Mouse (Mus musculus) heart, embryonic 16.5 days (tissue): ENCODE results near the gene St7. TPM values are rescaled to one million over a fixed set of nuclear protein-coding genes. Genes with fewer than 3 reads are reported as not detected.

Experiments
- ATAC-seq: fragments of 200-750 bp; cut with Nextera tagmentation; replicated peaks from 2 replicates; pipeline ENCODE4 v1.8.0; 2017; ENCODE audit warnings: moderate number of reproducible peaks; ENCODE audit not compliant: insufficient read depth, low FRiP score; ENCODE audit errors: extremely low read depth
- H3K27ac ChIP-seq: fragments of 300-500 bp; sonication (generic); 2 replicates; pipeline ENCODE4 v1.5.1; 2014; ENCODE audit warnings: mild to moderate bottlenecking, low read length, control low read depth, moderate library complexity
- H3K27me3 ChIP-seq: fragments of 300-500 bp; sonication (generic); 2 replicates; pipeline ENCODE4 v1.6.1; 2014; ENCODE audit warnings: low read length, mixed read lengths; ENCODE audit not compliant: control insufficient read depth, insufficient read depth
- H3K36me3 ChIP-seq: fragments of 300-500 bp; sonication (generic); 2 replicates; pipeline ENCODE4 v1.6.1; 2014; ENCODE audit not compliant: control insufficient read depth, insufficient read depth
- H3K4me1 ChIP-seq: fragments of 300-500 bp; sonication (generic); 2 replicates; pipeline ENCODE4 v1.6.1; 2014; ENCODE audit warnings: low read length, mixed read lengths; ENCODE audit not compliant: control insufficient read depth, insufficient read depth
- H3K4me2 ChIP-seq: fragments of 300-500 bp; sonication (generic); 2 replicates; pipeline ENCODE4 v1.6.1; 2014; ENCODE audit warnings: low read depth, mild to moderate bottlenecking, control low read depth, low read length
- H3K4me3 ChIP-seq: fragments of 300-500 bp; sonication (generic); 2 replicates; pipeline ENCODE4 v1.5.1; 2014; ENCODE audit warnings: mild to moderate bottlenecking, control low read depth, low read length
- H3K9ac ChIP-seq: fragments of 300-500 bp; sonication (generic); 2 replicates; pipeline ENCODE4 v1.6.1; 2014; ENCODE audit warnings: low read length, control low read depth
- H3K9me3 ChIP-seq: fragments of 300-500 bp; sonication (generic); replicated peaks from 2 replicates; pipeline ENCODE4 v1.6.1; 2016; ENCODE audit warnings: low read length; ENCODE audit not compliant: control insufficient read depth
- WGBS: fragments of 180-500 bp; shearing (Covaris S2); extraction: QIAGEN DNeasy Blood & Tissue Kit; methylation state at CpG from one replicate; pipeline ENCODE4 v1.1.7; 2014; 5-methylcytosine and 5-hydroxymethylcytosine counted together
- polyA plus RNA-seq: library from polyadenylated mRNA; unstranded; fragments of >200 nt; fragmentation: Nextera tagmentation; extraction: Ambion mirVana; gene quantifications from 2 replicates; pipeline ENCODE4 v1.2.1, GENCODE M21; 2015

The St7 gene
- polyA plus RNA-seq, 1 experiment from 2014 or later, result 26.1 TPM

DNA sequence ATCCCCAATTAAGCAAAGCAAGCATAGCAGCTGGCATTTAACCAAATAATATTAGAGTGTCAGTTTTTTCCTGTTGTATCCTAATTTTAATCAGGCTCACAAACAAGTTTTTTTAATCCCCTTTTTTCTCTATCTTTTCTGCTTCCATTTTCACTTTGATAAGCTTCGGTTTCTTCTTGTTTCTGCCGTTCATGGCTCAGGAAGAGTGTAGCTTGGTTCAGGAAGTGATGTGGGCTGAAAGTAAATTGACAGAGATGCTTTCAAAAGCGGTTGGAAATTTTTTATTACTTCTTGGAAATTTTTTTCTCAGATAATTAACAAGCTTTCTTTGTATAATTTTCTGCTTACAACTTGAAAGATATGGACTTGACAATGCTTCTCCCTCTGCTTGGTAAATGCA, 230.2 kb downstream of the St7 start:
- H3K9me3 ChIP-seq, result no peaks in the 10 kb centered on the region
- H3K4me2 ChIP-seq, result no peak overlapping the region
- H3K27me3 ChIP-seq, result no peaks in the 10 kb centered on the region
- H3K36me3 ChIP-seq, result 0 out of 2 replicates have a peak, but pooled peaks cover 4% of the 10 kb centered on the region
- ATAC-seq, result no peak
- H3K4me1 ChIP-seq, result peaks cover 10% of the 10 kb centered on the region
- 59% methylated on average over 3 of the region's 3 CpGs for WGBS
- H3K27ac ChIP-seq, result no peak overlapping the region
- no peak overlapping the region for H3K4me3 ChIP-seq
- H3K9ac ChIP-seq, result no peak overlapping the region

DNA sequence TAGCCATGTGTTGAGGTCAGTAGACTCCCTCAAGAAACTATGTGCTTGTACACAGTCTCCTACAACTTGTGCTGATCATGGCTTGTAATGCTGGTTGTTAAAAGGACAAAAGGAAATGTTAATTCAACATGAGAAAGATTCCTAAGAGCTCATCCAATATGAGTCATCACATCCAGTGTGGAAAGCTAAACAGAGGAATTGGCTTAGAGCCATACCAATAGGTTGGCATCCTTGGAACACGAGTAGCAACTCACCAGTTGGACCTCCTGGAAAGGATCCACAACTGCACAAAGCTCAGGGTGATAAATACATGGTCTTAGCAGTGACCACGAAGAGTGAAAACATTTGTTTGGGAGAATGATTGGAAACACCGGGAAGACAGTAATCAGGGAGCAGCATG, 230.6 kb downstream of the St7 start:
- H3K27ac ChIP-seq, result no peak overlapping the region
- 0 out of 2 replicates have a peak, but pooled peaks cover 4% of the 10 kb centered on the region for H3K36me3 ChIP-seq
- no peaks in the 10 kb centered on the region for H3K27me3 ChIP-seq
- peaks cover 10% of the 10 kb centered on the region for H3K4me1 ChIP-seq
- H3K9me3 ChIP-seq, result no peaks in the 10 kb centered on the region
- no peak for ATAC-seq
- 39% methylated on average over 3 of the region's 3 CpGs for WGBS
- no peak overlapping the region for H3K9ac ChIP-seq
- H3K4me2 ChIP-seq, result no peak overlapping the region
- H3K4me3 ChIP-seq, result no peak overlapping the region

DNA sequence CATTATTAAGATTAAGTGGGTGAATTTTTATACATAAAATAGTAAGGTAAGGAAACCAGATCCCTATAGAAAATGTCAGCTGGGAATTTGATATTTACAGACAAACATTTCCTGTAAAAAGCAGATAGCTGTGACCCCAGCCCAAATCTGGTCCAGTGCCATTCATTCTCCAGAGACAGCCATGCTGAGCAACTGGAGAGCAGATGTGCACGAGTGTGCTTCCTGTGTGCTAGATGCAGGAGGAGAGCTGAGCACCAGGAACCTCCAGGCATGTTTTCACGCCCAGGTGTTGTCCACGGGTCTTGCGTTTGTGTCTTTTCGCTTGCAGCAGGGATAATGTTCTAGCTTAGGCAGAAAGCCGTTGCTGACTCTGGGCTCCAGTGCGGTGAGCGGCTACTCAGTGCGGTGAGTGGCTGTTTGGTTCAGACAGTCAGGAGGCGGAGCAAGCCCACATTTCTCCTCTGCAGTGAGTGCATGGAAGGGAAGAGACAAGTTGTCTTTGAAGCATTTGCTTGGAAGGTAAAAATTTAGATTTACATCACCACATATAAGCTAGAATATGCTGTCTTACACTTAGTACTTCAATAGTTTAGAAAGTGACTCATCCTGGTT, 231.3 kb downstream of the St7 start:
- Histone ChIP-seq H3K4me3 (no peak overlapping the region), H3K9me3 (no peaks in the 10 kb centered on the region), H3K27me3 (no peaks in the 10 kb centered on the region), H3K4me1 (peaks cover 10% of the 10 kb centered on the region), H3K36me3 (0 out of 2 replicates have a peak, but pooled peaks cover 4% of the 10 kb centered on the region), H3K9ac (no peak overlapping the region), H3K27ac (no peak overlapping the region), H3K4me2 (no peak overlapping the region)
- no peak for ATAC-seq
- 78% methylated on average over 10 of the region's 10 CpGs for WGBS

DNA sequence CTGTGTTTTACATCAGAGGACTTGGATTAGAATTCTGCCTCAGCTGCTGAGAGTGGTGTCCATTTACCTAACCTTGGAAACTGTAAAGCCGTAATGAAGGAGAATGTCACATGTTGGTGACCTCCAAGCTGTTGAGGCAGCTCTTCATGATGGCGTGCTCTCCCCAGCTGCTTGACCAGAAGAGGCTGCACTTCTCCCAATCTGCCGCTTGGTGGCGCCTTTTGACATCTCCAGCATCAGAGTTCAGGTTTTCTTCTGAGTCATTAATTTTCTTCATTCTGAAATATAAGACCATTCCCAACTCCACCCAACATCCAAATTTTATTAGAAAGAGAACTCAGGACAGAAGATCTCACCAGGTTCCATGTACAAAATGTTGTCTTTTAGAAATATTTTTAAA, 232.5 kb downstream of the St7 start:
- WGBS, result 50% methylated on average over 4 of the region's 4 CpGs
- H3K27me3 ChIP-seq, result no peaks in the 10 kb centered on the region
- no peak overlapping the region for H3K27ac ChIP-seq

DNA sequence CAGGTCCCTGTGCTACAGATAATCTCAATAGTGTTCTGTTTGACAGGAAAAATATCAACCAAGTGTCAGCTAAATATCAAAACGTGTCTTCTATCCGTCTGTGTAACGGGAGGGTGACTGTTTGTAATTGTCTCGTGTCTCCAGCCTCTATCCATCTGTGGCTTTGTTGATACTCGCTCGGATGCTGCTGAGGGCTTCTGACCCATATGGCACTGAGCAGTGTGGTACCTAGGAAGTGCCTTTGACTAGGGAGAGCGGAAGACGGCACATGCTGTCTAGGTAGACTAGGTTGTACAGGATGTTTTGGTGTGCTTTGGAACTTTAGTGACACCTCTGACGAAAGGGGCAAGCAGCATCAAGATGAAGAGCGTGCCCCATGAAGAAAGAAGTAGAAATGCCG, 235.0 kb downstream of the St7 start:
- no peak for ATAC-seq
- Histone ChIP-seq H3K27ac (no peak overlapping the region), H3K9me3 (no peaks in the 10 kb centered on the region), H3K9ac (no peak overlapping the region), H3K4me1 (peaks cover 13% of the 10 kb centered on the region), H3K36me3 (0 out of 2 replicates have a peak, but pooled peaks cover 2% of the 10 kb centered on the region), H3K27me3 (no peaks in the 10 kb centered on the region), H3K4me3 (no peak overlapping the region), H3K4me2 (no peak overlapping the region)
- WGBS, result 76% methylated on average over 11 of the region's 11 CpGs

More for the DNA sequence above, 232.5 kb downstream of the St7 start:
- Histone ChIP-seq H3K4me1 (peaks cover 10% of the 10 kb centered on the region), H3K9ac (no peak overlapping the region), H3K36me3 (0 out of 2 replicates have a peak, but pooled peaks cover 2% of the 10 kb centered on the region), H3K4me2 (no peak overlapping the region), H3K4me3 (no peak overlapping the region), H3K9me3 (no peaks in the 10 kb centered on the region)
- no peak for ATAC-seq

DNA sequence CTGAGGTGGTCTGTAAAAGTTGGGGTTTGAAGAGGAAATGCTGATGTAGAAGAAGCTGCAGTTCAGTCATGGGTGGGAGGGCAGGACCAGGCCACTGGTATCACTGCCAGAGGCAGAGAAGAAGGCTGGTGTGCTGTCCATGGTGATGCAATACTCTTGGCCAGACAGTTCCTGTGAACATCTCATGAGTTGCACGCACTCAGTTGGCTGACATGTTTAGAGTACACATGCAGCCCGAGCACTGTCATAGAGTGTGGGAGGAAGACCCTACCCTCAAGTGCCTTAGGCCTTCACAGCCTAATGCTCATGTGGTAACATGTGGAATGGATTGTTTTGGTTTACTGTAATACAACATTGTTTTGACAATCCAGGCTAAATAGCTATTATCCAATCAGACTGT, 238.5 kb downstream of the St7 start:
- no peaks in the 10 kb centered on the region for H3K9me3 ChIP-seq
- H3K27me3 ChIP-seq, result no peaks in the 10 kb centered on the region
- no peak for ATAC-seq
- WGBS, result 92% methylated on average over 2 of the region's 2 CpGs
- no peak overlapping the region for H3K9ac ChIP-seq
- peaks cover 5% of the 10 kb centered on the region; the same call in 1 of the 2 replicates for H3K36me3 ChIP-seq
- no peak overlapping the region for H3K27ac ChIP-seq
- H3K4me2 ChIP-seq, result no peak overlapping the region
- H3K4me3 ChIP-seq, result no peak overlapping the region
- peaks cover 6% of the 10 kb centered on the region for H3K4me1 ChIP-seq

DNA sequence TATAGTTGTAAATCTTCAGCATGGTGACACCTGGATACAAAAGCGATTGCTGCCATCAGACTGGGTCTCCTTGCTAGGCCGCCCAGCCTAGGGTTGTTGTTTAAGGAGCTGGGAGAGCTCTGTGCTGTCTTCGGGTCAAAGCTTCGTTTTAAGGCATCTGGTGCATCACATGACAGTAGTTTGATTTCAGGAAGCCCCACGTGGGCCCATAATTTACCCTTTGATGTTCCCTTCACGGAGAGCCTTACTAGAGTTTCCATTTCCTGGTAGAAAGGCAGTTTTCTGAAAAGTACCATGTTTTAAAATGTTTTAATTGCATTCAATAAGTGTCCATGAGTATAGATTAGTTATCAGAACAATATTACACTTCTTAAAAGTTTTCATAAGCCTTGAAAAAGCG, 239.1 kb downstream of the St7 start:
- Histone ChIP-seq H3K9me3 (no peaks in the 10 kb centered on the region), H3K27ac (no peak overlapping the region), H3K36me3 (peaks cover 5% of the 10 kb centered on the region; the same call in 1 of the 2 replicates), H3K27me3 (no peaks in the 10 kb centered on the region), H3K9ac (no peak overlapping the region), H3K4me1 (peaks cover 6% of the 10 kb centered on the region), H3K4me2 (no peak overlapping the region), H3K4me3 (no peak overlapping the region)
- no peak for ATAC-seq
- 85% methylated on average over 7 of the region's 7 CpGs for WGBS

DNA sequence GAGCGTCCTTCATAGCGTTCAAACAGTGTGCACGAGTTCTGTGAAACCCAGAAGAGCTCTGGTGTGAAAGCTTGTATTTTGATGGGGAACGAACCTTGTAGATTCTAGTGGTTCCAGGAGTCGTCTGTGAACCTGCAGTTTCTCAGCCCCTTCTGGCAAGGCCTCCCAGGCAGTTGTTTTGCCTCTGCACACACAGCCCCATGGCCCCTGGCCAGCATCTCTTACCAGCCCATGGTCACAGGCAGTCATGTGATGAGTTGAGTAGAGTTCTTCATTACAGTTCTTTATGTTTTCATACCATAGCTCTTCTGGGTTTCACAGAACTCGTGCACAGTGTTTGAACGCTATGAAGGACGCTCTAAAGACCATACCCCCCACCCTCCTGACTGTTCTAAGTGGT, 240.1 kb downstream of the St7 start:
- Histone ChIP-seq H3K4me3 (no peak overlapping the region), H3K27ac (no peak overlapping the region), H3K27me3 (no peaks in the 10 kb centered on the region), H3K36me3 (peaks cover 5% of the 10 kb centered on the region; the same call in 1 of the 2 replicates), H3K4me2 (no peak overlapping the region), H3K4me1 (peaks cover 6% of the 10 kb centered on the region), H3K9ac (no peak overlapping the region), H3K9me3 (no peaks in the 10 kb centered on the region)
- 45% methylated on average over 8 of the region's 8 CpGs for WGBS
- no peak for ATAC-seq

DNA sequence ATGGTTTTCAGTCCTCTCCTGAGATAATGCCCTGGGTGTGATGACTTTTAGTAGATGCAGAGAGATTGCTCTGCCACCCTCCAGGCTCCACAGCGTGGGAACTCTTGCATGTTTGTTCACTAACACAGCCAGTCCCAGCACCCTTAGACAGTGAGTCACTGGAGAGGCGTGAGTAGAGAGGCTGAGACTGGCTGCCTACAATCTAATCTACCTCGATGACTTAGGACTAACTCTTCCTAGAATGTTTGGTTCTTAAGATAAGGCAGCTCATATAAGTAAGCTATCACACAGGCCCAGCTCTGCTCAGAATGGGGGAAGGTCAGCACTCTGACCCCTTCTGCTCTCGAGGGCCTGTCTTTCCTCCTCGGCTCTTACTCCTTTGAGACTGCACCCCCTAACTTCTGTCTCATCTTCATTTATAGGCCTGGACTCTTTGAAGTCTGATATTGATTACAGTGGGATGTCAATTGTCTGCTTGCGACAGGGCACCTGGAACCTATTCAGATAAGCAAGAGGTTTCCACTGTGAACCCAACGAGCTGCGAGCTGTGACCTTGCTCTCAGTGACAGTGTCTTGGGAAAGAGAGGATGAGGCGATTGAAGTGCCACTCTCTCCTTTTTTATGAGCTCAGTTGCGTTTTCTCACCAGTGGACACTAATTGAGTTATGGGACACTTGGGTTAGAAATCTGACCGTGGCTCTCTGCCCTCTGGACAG, 246.1 kb downstream of the St7 start:
- 49% methylated on average over 11 of the region's 11 CpGs for WGBS
- no peaks in the 10 kb centered on the region for H3K27me3 ChIP-seq
- H3K9ac ChIP-seq, result no peak overlapping the region
- H3K4me1 ChIP-seq, result peaks cover 11% of the 10 kb centered on the region
- no peak overlapping the region for H3K27ac ChIP-seq
- no peak for ATAC-seq
- no peak overlapping the region for H3K4me3 ChIP-seq
- no peaks in the 10 kb centered on the region for H3K9me3 ChIP-seq
- peaks cover 5% of the 10 kb centered on the region; the same call in 1 of the 2 replicates for H3K36me3 ChIP-seq
- no peak overlapping the region for H3K4me2 ChIP-seq
